In the genomic region with DNA sequence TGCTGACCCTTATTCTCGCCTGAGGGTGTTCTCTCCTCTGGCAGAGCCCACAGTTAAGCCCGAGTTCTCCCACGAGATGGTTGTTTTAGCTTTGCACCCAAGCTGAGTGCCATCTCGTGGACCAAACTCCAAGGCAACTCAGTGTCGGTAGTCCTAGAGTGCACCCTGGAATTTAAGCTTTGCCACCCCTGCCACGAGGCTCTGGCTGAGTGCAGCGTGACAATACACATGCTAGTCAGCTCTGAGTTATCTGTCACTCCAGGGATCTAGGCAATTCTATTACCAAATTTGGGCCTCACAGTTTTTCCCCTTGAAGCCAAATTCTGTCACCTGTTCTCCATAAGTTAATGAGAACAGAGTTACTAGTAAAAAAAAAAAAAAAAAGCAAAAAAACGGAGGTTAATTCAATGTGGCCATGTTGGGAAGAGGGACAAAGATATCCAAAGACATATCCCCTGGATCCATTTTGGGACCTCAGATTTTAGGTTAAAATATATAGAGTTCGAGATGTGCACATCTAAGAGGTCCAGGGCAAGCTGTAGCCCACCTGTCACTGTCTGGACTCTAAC, we compare ENCODE assay signal across 8 mouse cellular contexts. TPM values are rescaled to one million over a fixed set of nuclear protein-coding genes. Genes with fewer than 3 reads are reported as not detected.
DNase-seq lines count a peak whose midpoint lies in the region; ATAC-seq and TF ChIP-seq lines count a peak whose summit lies in the region.

No protein-coding gene starts in this region.

- peak overlapping the region; percentile 79 for H3K4me3 ChIP-seq in spleen, adult 2 months (ENCODE audit: extremely low read depth, insufficient read depth, insufficient read length)
- peak overlapping the region; percentile 90 for H3K4me3 ChIP-seq in limb, embryonic 15.5 days
- H3K4me3 ChIP-seq in stomach, embryonic 15.5 days (replicated peaks): peak overlapping the region; percentile 72

- no peak for TF ChIP-seq POLR2A in spleen, adult 2 months (IDR thresholded peaks at IDR 0.05; ENCODE audit: low read depth, low read length)

- peak overlapping the region; percentile 82 for H3K4me2 ChIP-seq in limb, embryonic 15.5 days
- peak overlapping the region; percentile 78 for H3K4me2 ChIP-seq in stomach, embryonic 15.5 days

- no peaks in the 10 kb centered on the region for H3K36me3 ChIP-seq in spleen, adult 2 months (ENCODE audit: control insufficient read depth, insufficient read depth, low read length)
- H3K36me3 ChIP-seq in limb, embryonic 15.5 days: no peaks in the 10 kb centered on the region
- no peaks in the 10 kb centered on the region for H3K36me3 ChIP-seq in stomach, embryonic 15.5 days

- DNase-seq in spleen, adult 2 months (ENCODE audit: low read depth in 1 of 2, low spot score in 2 of 2): no peak
- no peak for DNase-seq in spleen, postnatal 4 days (ENCODE audit: low spot score in 2 of 2)
- no peak for DNase-seq in testis, postnatal 14 days (ENCODE audit: low spot score)
- DNase-seq in cerebellum, adult 18-20 months: no peak
- no peak for DNase-seq in thymus, postnatal 14 days

- H3K27ac ChIP-seq in spleen, adult 2 months (ENCODE audit: insufficient read depth, low read length): peak overlapping the region; percentile 85
- H3K27ac ChIP-seq in limb, embryonic 15.5 days: peak overlapping the region; percentile 75
- peak overlapping the region; percentile 89 for H3K27ac ChIP-seq in stomach, embryonic 15.5 days

- no peak for TF ChIP-seq CTCF in spleen, adult 2 months (IDR thresholded peaks at IDR 0.05; ENCODE audit: extremely low read depth, insufficient read depth, insufficient read length, insufficient replicate concordance)

- H3K4me1 ChIP-seq in spleen, adult 2 months (ENCODE audit: control insufficient read depth, insufficient read depth, insufficient read length): peaks cover 13% of the 10 kb centered on the region; the same call in 1 of the 2 replicates
- peaks cover 17% of the 10 kb centered on the region for H3K4me1 ChIP-seq in limb, embryonic 15.5 days
- peaks cover 9% of the 10 kb centered on the region for H3K4me1 ChIP-seq in stomach, embryonic 15.5 days

- ATAC-seq in erythroid progenitor cell, adult 5-6 weeks (replicated peaks; ENCODE audit: low FRiP score, poor library complexity, severe bottlenecking): peak; percentile 48
- ATAC-seq in limb, embryonic 15.5 days (ENCODE audit: insufficient number of reproducible peaks, low FRiP score, low TSS enrichment, low read depth): peak; percentile 31; the same call in 1 of the 2 replicates
- ATAC-seq in stomach, embryonic 15.5 days (ENCODE audit: insufficient read depth, low FRiP score, low read depth): peak; percentile 48; the same call in 1 of the 2 replicates

- 11% methylated on average over 9 of the region's 9 CpGs for WGBS in spleen, adult 2 months
- WGBS in limb, embryonic 15.5 days: 9% methylated on average over 9 of the region's 9 CpGs
- WGBS in stomach, embryonic 15.5 days: 9% methylated on average over 9 of the region's 9 CpGs

- peak overlapping the region; percentile 62 for H3K9ac ChIP-seq in limb, embryonic 15.5 days
- peak overlapping the region; percentile 60 for H3K9ac ChIP-seq in stomach, embryonic 15.5 days

- no peaks in the 10 kb centered on the region for H3K9me3 ChIP-seq in limb, embryonic 15.5 days
- no peaks in the 10 kb centered on the region for H3K9me3 ChIP-seq in stomach, embryonic 15.5 days

- no peaks in the 10 kb centered on the region for H3K27me3 ChIP-seq in spleen, adult 2 months (ENCODE audit: control insufficient read depth, insufficient read depth, low read length)
- no peaks in the 10 kb centered on the region for H3K27me3 ChIP-seq in limb, embryonic 15.5 days
- no peaks in the 10 kb centered on the region for H3K27me3 ChIP-seq in stomach, embryonic 15.5 days (replicated peaks)

RNA-seq across cellular contexts. Expression of gene Gne, which starts 11.0 kb away (rescaled TPM):
- 21.8 and 25.1 TPM in 2 replicates for polyA plus RNA-seq in spleen, adult 2 months (2012; rRNA removed)
- total RNA-seq in erythroid progenitor cell, adult 5-6 weeks (2015; ENCODE audit: low replicate concordance): 3.6 and 6.3 TPM in 2 replicates
- 2.5 and 7.6 TPM in 2 replicates for total RNA-seq in erythroid progenitor cell, adult 5-6 weeks (2017; ENCODE audit: low replicate concordance)
- 26.2 and 26.6 TPM in 2 replicates for polyA plus RNA-seq in limb, embryonic 15.5 days (2015; fragmentation: Nextera tagmentation; extraction: Ambion mirVana)
- polyA plus RNA-seq in stomach, embryonic 15.5 days (2015; fragmentation: Nextera tagmentation; extraction: Ambion mirVana): 27.8 and 29.8 TPM in 2 replicates
